ENCODE assay signal across 8 mouse cellular contexts in the genomic region with DNA sequence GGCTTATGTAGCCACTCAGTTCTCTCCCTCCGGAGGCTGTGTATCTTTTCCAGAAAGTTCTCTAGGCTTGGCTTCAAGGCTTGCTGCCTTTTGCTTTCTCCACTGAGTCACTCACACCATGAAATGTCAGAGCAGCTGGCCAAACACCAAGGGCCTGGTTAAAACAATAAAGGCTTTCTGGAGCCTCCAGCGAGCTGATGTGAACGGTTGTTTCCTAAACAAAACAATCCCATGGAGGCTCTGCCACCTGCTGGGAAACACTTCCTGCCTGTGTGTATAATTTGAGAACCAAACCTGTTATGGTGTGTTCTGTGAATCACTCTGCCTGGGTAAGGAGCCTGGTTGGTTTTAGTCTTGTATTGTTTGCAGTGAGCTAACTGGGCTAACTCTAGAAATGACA.
A peak's percentile ranks its signal among the peaks of the same experiment; 100 is the strongest.
DNase-seq lines count a peak whose midpoint lies in the region; ATAC-seq and TF ChIP-seq lines count a peak whose summit lies in the region.

No protein-coding gene starts in this region.

- no peak for ATAC-seq in lung, embryonic 15.5 days (ENCODE audit: borderline replicate concordance, extremely low read depth, low FRiP score, low TSS enrichment)
- no peak for ATAC-seq in CD4-positive, CD25-positive, alpha-beta regulatory T cell, adult 4 months

- TF ChIP-seq EP300 in heart, adult 2 months (IDR thresholded peaks at IDR 0.05; ENCODE audit: insufficient read depth, low read depth, low read length): no peak

- WGBS in heart, adult 2 months: 13% methylated on average over 3 of the region's 3 CpGs
- 5% methylated on average over 3 of the region's 3 CpGs for WGBS in lung, embryonic 15.5 days

- TF ChIP-seq POLR2A in heart, adult 2 months (IDR thresholded peaks at IDR 0.05; ENCODE audit: insufficient read depth, low read depth, low read length): no peak

- H3K79me2 ChIP-seq in heart, adult 2 months (replicated peaks; ENCODE audit: control insufficient read depth, insufficient read depth, low read length): no peaks in the 10 kb centered on the region

- intact Hi-C loops in heart, adult 2 months (cut with DNase I): no loop called here

- no peak overlapping the region for H3K4me3 ChIP-seq in heart, adult 2 months
- no peak overlapping the region for H3K4me3 ChIP-seq in lung, embryonic 15.5 days

- peak; percentile 16 for DNase-seq in thymus, postnatal 25 days
- no peak for DNase-seq in thymus, adult 18-20 months
- peak; percentile 44 for DNase-seq in embryo, embryonic 9.5 days (ENCODE audit: extremely low spot score)
- DNase-seq in heart, adult 2 months: peak; percentile 19 to 35
- peak; percentile 58 to 68 for DNase-seq in kidney, postnatal 4 days
- peak; percentile 32 for DNase-seq in retina, embryonic 14.5 days (ENCODE audit: low spot score)

- 0 out of 2 replicates have a peak, but pooled peaks have one; percentile 2 for TF ChIP-seq CTCF in heart, adult 2 months (IDR thresholded peaks at IDR 0.05)

- 0 out of 2 replicates have a peak, but pooled peaks cover 1% of the 10 kb centered on the region for H3K27me3 ChIP-seq in heart, adult 2 months (ENCODE audit: control insufficient read depth, insufficient read depth, low read length)
- no peaks in the 10 kb centered on the region for H3K27me3 ChIP-seq in lung, embryonic 15.5 days

- H3K9me3 ChIP-seq in lung, embryonic 15.5 days: peaks cover 4% of the 10 kb centered on the region; the same call in 1 of the 2 replicates

- H3K9ac ChIP-seq in heart, adult 2 months (ENCODE audit: low read depth, low read length): no peak overlapping the region
- no peak overlapping the region for H3K9ac ChIP-seq in lung, embryonic 15.5 days

- H3K27ac ChIP-seq in heart, adult 2 months: no peak overlapping the region
- H3K27ac ChIP-seq in lung, embryonic 15.5 days: 0 out of 2 replicates have a peak overlapping the region, but pooled peaks have one; percentile 21

- H3K4me1 ChIP-seq in heart, adult 2 months (ENCODE audit: control insufficient read depth, insufficient read depth, low read length): peaks cover 3% of the 10 kb centered on the region
- peaks cover 20% of the 10 kb centered on the region for H3K4me1 ChIP-seq in lung, embryonic 15.5 days

- no peaks in the 10 kb centered on the region for H3K36me3 ChIP-seq in heart, adult 2 months (ENCODE audit: control insufficient read depth, insufficient read depth, low read length)
- H3K36me3 ChIP-seq in lung, embryonic 15.5 days: no peaks in the 10 kb centered on the region

- peak overlapping the region; percentile 63; the same call in 1 of the 2 replicates for H3K4me2 ChIP-seq in lung, embryonic 15.5 days

Comparison
In these comparisons a context has a peak if more than half of its experiments do, and no peak if none do; other contexts are left out.
1. DNase-seq: peak in thymus, postnatal 25 days (single experiment), embryo, embryonic 9.5 days (single experiment), heart, adult 2 months (2 of 2), kidney, postnatal 4 days (2 of 2) and retina, embryonic 14.5 days (single experiment); none in thymus, adult 18-20 months (0 of 2).